Mouse (Mus musculus) G1E (cell line): ENCODE measurements at regions not wholly inside any gene's neighbourhood (a gene's known extent, or its start where the extent isn't known, plus 50 kb on each side); places are given as distances from the start of the nearest gene placed in this dataset.
A peak's percentile ranks its signal among the peaks of the same experiment; 100 is the strongest.

ENCODE experiments used
- ATAC-seq: 2 replicates; pipeline ENCODE4 v1.8.0; 2016; ENCODE audit warnings: mild to moderate bottlenecking; ENCODE audit not compliant: insufficient number of reproducible peaks, poor library complexity, low FRiP score, severe bottlenecking; ENCODE audit errors: extremely low read depth
- DNase-seq: peaks from one replicate; pipeline ENCODE4 v3.0.0; 2012; ENCODE audit warnings: low spot score
- H3K27me3 ChIP-seq: 2 replicates; pipeline ENCODE4 v1.6.1; 2012; ENCODE audit warnings: mild to moderate bottlenecking, low read length, inconsistent platforms; ENCODE audit not compliant: insufficient read depth
- H3K36me3 ChIP-seq: replicated peaks from 2 replicates; pipeline ENCODE3; 2012; ENCODE audit warnings: mild to moderate bottlenecking, inconsistent platforms
- H3K4me1 ChIP-seq: 2 replicates; pipeline ENCODE4 v1.6.1; 2012; ENCODE audit warnings: low read depth, low read length, inconsistent platforms, mixed read lengths; ENCODE audit not compliant: insufficient read depth
- H3K4me3 ChIP-seq: 2 replicates; pipeline ENCODE4 v1.5.1; 2012; ENCODE audit warnings: low read depth, mild to moderate bottlenecking, inconsistent platforms, low read length, moderate library complexity, mixed read lengths
- H3K9me3 ChIP-seq: replicated peaks from 2 replicates; pipeline ENCODE4 v1.6.1; 2012; ENCODE audit warnings: inconsistent platforms
- CTCF ChIP-seq: IDR thresholded peaks from 2 replicates; pipeline ENCODE4 v1.5.1; 2012; ENCODE audit warnings: low read depth, low read length, inconsistent platforms, mixed read lengths
- GATA1 ChIP-seq: IDR thresholded peaks from 2 replicates; pipeline ENCODE4 v1.6.1; 2012; ENCODE audit warnings: borderline replicate concordance, low read length, inconsistent platforms, mixed read lengths
- GATA2 ChIP-seq: IDR thresholded peaks from 2 replicates; pipeline ENCODE4 v1.6.1; 2012; ENCODE audit warnings: low read depth, low read length, inconsistent platforms, borderline replicate concordance
- POLR2AphosphoS5 ChIP-seq: IDR thresholded peaks from 2 replicates; pipeline ENCODE4 v1.6.1; 2012; ENCODE audit warnings: low read depth, low read length, inconsistent platforms; ENCODE audit not compliant: insufficient replicate concordance
- TAL1 ChIP-seq: conservative IDR thresholded peaks from 2 replicates; pipeline ENCODE4 v1.6.1; 2012; ENCODE audit warnings: low read depth, low read length, inconsistent platforms, mixed read lengths

DNA sequence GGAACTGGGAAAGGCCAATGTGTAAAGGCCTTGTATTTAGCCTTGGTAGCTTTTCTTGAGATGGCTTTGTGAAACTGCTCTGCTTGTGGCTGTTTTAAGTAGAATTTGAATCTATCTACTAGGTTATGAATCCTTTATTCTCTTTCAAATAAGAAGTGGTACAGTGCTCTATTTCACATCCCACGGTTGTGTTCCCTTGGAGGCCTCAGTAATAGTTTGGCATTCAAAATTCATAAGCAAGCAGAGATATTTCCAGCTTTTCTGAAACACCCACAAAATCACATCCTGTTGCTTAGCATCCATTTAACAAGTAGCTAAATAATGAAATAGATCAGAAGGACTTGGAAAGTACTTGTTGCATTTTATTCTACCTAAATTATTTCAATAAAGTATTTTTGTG lies 298.8 kb upstream of the Dab2 start:
- TF ChIP-seq TAL1: no peak
- TF ChIP-seq CTCF: no peak
- no peak for TF ChIP-seq GATA2
- TF ChIP-seq POLR2AphosphoS5: no peak
- no peak for TF ChIP-seq GATA1
- no peak for ATAC-seq
- H3K4me3 ChIP-seq: no peak overlapping the region
- no peaks in the 10 kb centered on the region for H3K9me3 ChIP-seq
- no peaks in the 10 kb centered on the region for H3K27me3 ChIP-seq
- no peaks in the 10 kb centered on the region for H3K36me3 ChIP-seq
- peaks cover 6% of the 10 kb centered on the region; the same call in 1 of the 2 replicates for H3K4me1 ChIP-seq
- DNase-seq: no peak

DNA sequence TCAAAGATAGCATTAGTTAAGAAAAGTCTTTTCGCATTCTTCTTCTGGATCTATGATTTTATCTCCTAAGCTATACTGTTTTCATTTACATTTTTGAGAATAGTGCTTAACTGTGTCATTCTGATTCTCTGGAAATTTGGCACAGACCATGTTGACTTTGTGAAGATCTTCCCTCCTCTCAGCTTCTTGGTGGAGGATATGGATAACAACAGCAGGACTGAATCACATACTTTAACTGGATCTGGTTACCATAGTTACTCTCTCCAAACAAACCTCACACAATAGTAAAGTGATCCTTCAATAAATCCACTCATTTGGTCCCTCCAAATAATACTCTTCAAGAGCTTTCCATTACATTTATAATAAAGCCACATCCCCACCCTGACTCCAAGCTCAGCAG lies 298.2 kb upstream of the Dab2 start:
- DNase-seq (no peak), ATAC-seq (no peak)
- Histone ChIP-seq H3K36me3 (no peaks in the 10 kb centered on the region), H3K9me3 (no peaks in the 10 kb centered on the region), H3K27me3 (no peaks in the 10 kb centered on the region), H3K4me1 (peaks cover 6% of the 10 kb centered on the region; the same call in 1 of the 2 replicates), H3K4me3 (no peak overlapping the region)
- TF ChIP-seq POLR2AphosphoS5: no peak
- TF ChIP-seq GATA2: no peak
- no peak for TF ChIP-seq CTCF
- TF ChIP-seq GATA1: no peak
- no peak for TF ChIP-seq TAL1

DNA sequence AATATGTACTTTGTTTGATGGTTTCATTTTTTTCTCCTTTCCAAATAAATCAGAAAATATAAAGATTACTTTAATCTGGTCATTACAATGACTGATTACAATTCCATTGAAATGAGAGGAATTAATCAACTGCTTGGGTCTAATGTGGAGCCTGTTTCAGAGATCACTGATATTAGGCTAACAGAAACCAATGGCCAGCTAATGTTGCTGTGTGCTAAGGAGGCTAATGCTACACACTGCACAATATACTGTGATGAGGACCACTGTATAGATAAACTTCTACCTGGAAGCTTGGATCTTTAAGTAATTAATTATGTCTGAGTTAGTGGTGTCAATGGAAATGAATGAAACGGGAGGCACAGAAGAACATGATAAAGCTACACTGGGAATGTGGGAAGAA lies 284.6 kb upstream of the Dab2 start:
- DNase-seq (no peak), ATAC-seq (no peak)
- no peaks in the 10 kb centered on the region for H3K36me3 ChIP-seq
- H3K27me3 ChIP-seq: no peaks in the 10 kb centered on the region
- TF ChIP-seq GATA2 (no peak), POLR2AphosphoS5 (no peak), GATA1 (no peak), TAL1 (no peak)
- no peaks in the 10 kb centered on the region for H3K9me3 ChIP-seq
- H3K4me3 ChIP-seq: no peak overlapping the region
- H3K4me1 ChIP-seq: no peaks in the 10 kb centered on the region

DNA sequence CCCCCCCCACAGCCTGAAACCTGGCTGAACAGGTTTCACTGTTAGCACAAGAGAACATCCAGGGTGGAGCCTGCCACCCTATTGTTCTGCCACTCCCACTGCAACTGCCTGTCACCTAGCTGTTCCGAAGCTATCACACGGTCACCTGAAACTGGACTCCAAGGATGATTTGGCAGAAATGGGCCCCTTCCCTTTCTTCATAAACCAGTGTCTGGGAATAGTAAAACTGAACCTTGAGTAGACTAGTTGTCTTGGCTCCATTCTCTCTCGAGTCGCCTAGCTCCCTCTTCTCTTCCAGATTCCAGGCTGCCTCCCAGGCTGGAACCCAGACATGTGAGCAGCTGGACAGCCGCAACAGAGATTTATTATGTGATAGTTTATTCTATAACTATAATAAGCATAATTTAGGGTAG lies 282.9 kb upstream of the Dab2 start:
- H3K4me3 ChIP-seq: no peak overlapping the region
- no peaks in the 10 kb centered on the region for H3K27me3 ChIP-seq
- no peak for TF ChIP-seq GATA2
- no peak for TF ChIP-seq GATA1
- no peak for TF ChIP-seq POLR2AphosphoS5
- no peak for TF ChIP-seq TAL1
- TF ChIP-seq CTCF: no peak
- H3K9me3 ChIP-seq: no peaks in the 10 kb centered on the region
- no peaks in the 10 kb centered on the region for H3K4me1 ChIP-seq
- ATAC-seq: no peak
- H3K36me3 ChIP-seq: no peaks in the 10 kb centered on the region
- no peak for DNase-seq

DNA sequence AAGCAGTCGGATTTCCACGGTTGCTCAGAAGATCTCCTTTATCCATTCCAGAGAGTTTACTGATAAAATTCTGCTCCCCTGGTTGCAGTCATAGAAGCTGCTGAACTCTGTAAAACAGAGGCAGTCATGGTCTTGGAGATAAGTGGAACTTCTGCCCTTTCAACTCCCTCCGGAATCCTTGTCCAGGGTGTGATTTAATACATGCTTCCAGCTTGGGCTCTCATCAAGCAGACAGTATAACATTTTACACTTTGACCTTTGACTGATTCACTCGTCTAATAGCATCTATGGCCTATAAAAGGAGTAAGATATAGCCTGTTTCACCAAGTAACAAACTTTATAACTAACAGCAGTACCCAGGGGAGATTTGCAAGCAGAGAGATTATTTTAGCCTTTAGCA lies 274.0 kb upstream of the Dab2 start:
- TF ChIP-seq TAL1: no peak
- TF ChIP-seq GATA2: no peak
- TF ChIP-seq GATA1: no peak
- TF ChIP-seq CTCF: no peak
- TF ChIP-seq POLR2AphosphoS5: no peak
- H3K36me3 ChIP-seq: no peaks in the 10 kb centered on the region
- no peaks in the 10 kb centered on the region for H3K27me3 ChIP-seq
- H3K4me1 ChIP-seq: peaks cover 4% of the 10 kb centered on the region
- DNase-seq (no peak), ATAC-seq (no peak)
- H3K4me3 ChIP-seq: no peak overlapping the region
- no peaks in the 10 kb centered on the region for H3K9me3 ChIP-seq

DNA sequence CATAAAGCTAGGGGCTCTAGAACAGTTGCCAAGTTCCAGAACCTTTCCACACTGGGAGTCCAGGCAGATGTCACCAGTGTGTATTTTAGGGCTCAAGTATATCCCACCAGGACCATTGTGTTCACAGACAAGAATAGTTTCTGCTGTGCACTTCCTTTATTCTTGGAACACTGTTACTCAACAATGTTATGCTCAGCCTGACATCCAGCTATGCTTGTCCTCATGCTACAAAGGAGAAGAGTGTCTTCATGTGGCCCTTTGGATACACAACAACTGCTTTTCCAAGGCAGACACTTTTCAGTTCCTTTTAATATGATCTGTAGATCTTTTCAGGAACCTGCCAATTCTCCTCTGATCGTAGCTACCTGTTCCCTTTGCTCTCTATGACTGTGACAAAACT lies 270.4 kb upstream of the Dab2 start:
- Histone ChIP-seq H3K4me1 (peaks cover 4% of the 10 kb centered on the region), H3K9me3 (no peaks in the 10 kb centered on the region), H3K4me3 (no peak overlapping the region), H3K36me3 (no peaks in the 10 kb centered on the region), H3K27me3 (no peaks in the 10 kb centered on the region)
- TF ChIP-seq TAL1 (no peak), GATA2 (no peak), CTCF (no peak), GATA1 (no peak), POLR2AphosphoS5 (no peak)
- DNase-seq: no peak
- ATAC-seq: no peak

DNA sequence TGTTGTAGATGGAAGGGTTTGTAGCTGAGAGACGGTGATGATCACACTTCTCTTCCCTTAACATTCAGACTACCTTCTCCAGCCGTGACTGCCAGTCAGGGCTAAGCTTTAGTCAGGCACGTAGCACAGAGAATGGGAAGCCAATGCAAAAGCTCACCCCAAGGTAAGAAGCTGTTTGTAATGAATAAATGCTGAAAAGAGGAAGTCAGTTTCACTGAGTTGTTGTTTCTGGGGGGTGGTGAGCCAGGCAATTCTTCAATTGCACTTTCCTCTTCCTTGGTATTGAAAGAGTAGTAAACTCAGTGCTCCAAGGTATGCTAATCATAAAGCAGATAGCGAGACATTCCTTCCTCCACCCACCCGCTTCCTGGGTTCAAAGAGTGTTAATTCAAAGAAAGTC lies 269.2 kb upstream of the Dab2 start:
- ATAC-seq (no peak), DNase-seq (peak; percentile 2)
- Histone ChIP-seq H3K27me3 (peaks cover 4% of the 10 kb centered on the region; the same call in 1 of the 2 replicates), H3K36me3 (no peaks in the 10 kb centered on the region), H3K9me3 (no peaks in the 10 kb centered on the region), H3K4me1 (peaks cover 4% of the 10 kb centered on the region), H3K4me3 (no peak overlapping the region)
- no peak for TF ChIP-seq TAL1
- TF ChIP-seq GATA1: no peak
- TF ChIP-seq GATA2: no peak
- no peak for TF ChIP-seq CTCF
- TF ChIP-seq POLR2AphosphoS5: no peak
